ENCODE assay signal across 13 mouse cellular contexts in genomic region chr9:48515332-48515731, GRCm38 (mm10). TPM values are rescaled to one million over a fixed set of nuclear protein-coding genes. Genes with fewer than 3 reads are reported as not detected.
DNase-seq lines count a peak whose midpoint lies in the region; ATAC-seq lines count a peak whose summit lies in the region.
"Had no signal": no experiment of that assay in that cellular context is flagged by ENCODE, and none has a peak within 500 bp of the region (broad histone marks: within the 10 kb centered on the region; RNA-seq: fewer than 3 reads in every experiment).

No protein-coding gene starts in this region.

- peak; percentile 12 for DNase-seq in adrenal gland, postnatal 10 days
- no peak for DNase-seq in adrenal gland, adult 8-10 months
- peak; percentile 23 for DNase-seq in kidney, postnatal 14 days
- peak; percentile 27 for DNase-seq in fibroblast of lung, adult 2 months (ENCODE audit: low read depth)
- DNase-seq in lung, postnatal 14 days: peak; percentile 5
- DNase-seq in spleen, postnatal 14 days (ENCODE audit: low spot score in 2 of 2): no peak
- no peak for DNase-seq in thymus, postnatal 0 days (ENCODE audit: low spot score)
- DNase-seq: cerebellum, postnatal 36 days; kidney, adult 11 months; liver; thymus, adult 18-20 months had no signal

- no peaks in the 10 kb centered on the region for H3K9me3 ChIP-seq in kidney, embryonic 16.5 days (ENCODE audit: low read length)

- no peak overlapping the region for H3K4me2 ChIP-seq in kidney, embryonic 16.5 days (replicated peaks; ENCODE audit: low read depth, low read length)

- H3K4me1 ChIP-seq in kidney, embryonic 16.5 days (ENCODE audit: insufficient read depth, low read length): no peaks in the 10 kb centered on the region

- ATAC-seq in kidney, embryonic 16.5 days (ENCODE audit: low FRiP score, low TSS enrichment): no peak

- no peaks in the 10 kb centered on the region for H3K27me3 ChIP-seq in kidney, embryonic 16.5 days (ENCODE audit: insufficient read depth, low read length)
- H3K27me3 ChIP-seq: megakaryocyte, embryonic 14.5 days had no signal

- H3K27ac ChIP-seq in kidney, embryonic 16.5 days (ENCODE audit: low read length): no peak overlapping the region

- no peak overlapping the region for H3K4me3 ChIP-seq in kidney, embryonic 16.5 days (ENCODE audit: low read length)
- H3K4me3 ChIP-seq: megakaryocyte, embryonic 14.5 days had no signal

- H3K9ac ChIP-seq in kidney, embryonic 16.5 days (replicated peaks; ENCODE audit: low read length): no peak overlapping the region

- WGBS in kidney, embryonic 16.5 days: 46% methylated on average over 1 of the region's 1 CpGs

- no peaks in the 10 kb centered on the region for H3K36me3 ChIP-seq in kidney, embryonic 16.5 days (ENCODE audit: insufficient read depth, low read length)

RNA-seq across cellular contexts. Expression of gene Gm5617, which starts 20.1 kb away (rescaled TPM):
- total RNA-seq in adrenal gland, postnatal 10 days (2021): 10 to 100 TPM; 52.7 to 58.4 TPM
- 10 to 100 TPM; 29.0 to 44.7 (median 41.5) TPM for total RNA-seq in adrenal gland, adult 8-10 months (2022)
- polyA plus RNA-seq in kidney, embryonic 16.5 days (2015; fragmentation: Nextera tagmentation; extraction: Ambion mirVana): 31.5 and 34.6 TPM in 2 replicates
- polyA plus RNA-seq in thymus, postnatal 0 days (2015; fragmentation: Nextera tagmentation; extraction: Ambion mirVana): 68.6 and 69.0 TPM in 2 replicates

RNA-seq across cellular contexts. Expression of gene Rbm7, which starts 20.2 kb away (rescaled TPM):
- total RNA-seq in adrenal gland, postnatal 10 days (2021): 10 to 100 TPM; 64.6 to 70.9 TPM
- 10 to 100 TPM; 65.1 to 78.1 (median 71.5) TPM for total RNA-seq in adrenal gland, adult 8-10 months (2022)
- 122 and 126 TPM in 2 replicates for polyA plus RNA-seq in kidney, embryonic 16.5 days (2015; fragmentation: Nextera tagmentation; extraction: Ambion mirVana)
- 158 and 160 TPM in 2 replicates for polyA plus RNA-seq in thymus, postnatal 0 days (2015; fragmentation: Nextera tagmentation; extraction: Ambion mirVana)

RNA-seq across cellular contexts. Expression of gene Rexo2, which starts 34.9 kb away (rescaled TPM):
- 10 to 100 TPM; 73.3 to 85.1 TPM for total RNA-seq in adrenal gland, postnatal 10 days (2021)
- 100 to 1,000 TPM; 122 to 161 (median 136) TPM for total RNA-seq in adrenal gland, adult 8-10 months (2022)
- polyA plus RNA-seq in kidney, embryonic 16.5 days (2015; fragmentation: Nextera tagmentation; extraction: Ambion mirVana): 110 and 118 TPM in 2 replicates
- 130 and 153 TPM in 2 replicates for polyA plus RNA-seq in thymus, postnatal 0 days (2015; fragmentation: Nextera tagmentation; extraction: Ambion mirVana)

Comparison
In these comparisons a context has a peak if more than half of its experiments do, and no peak if none do; other contexts are left out.
1. DNase-seq: peak in adrenal gland, postnatal 10 days (single experiment), kidney, postnatal 14 days (single experiment), fibroblast of lung, adult 2 months (single experiment) and lung, postnatal 14 days (single experiment); none in adrenal gland, adult 8-10 months (single experiment), spleen, postnatal 14 days (0 of 2) and thymus, postnatal 0 days (single experiment).